Mouse (Mus musculus): ENCODE results near the gene Upf3b. TPM values are rescaled to one million over a fixed set of nuclear protein-coding genes. Genes with fewer than 3 reads are reported as not detected.
A peak's percentile ranks its signal among the peaks of the same experiment; 100 is the strongest.

The Upf3b gene
- polyA plus RNA-seq, 1 experiment, result 20.0 TPM

- H3K27ac ChIP-seq (ENCODE audit: insufficient read depth, low read length), result no peak within 1 kb of the TSS
- no peaks in the 10 kb centered on the region for H3K4me1 ChIP-seq (ENCODE audit: control insufficient read depth, insufficient read depth, low read length)
- TF ChIP-seq CTCF (IDR thresholded peaks at IDR 0.05; ENCODE audit: extremely low read depth, insufficient read depth, low read length), result no peak
- TF ChIP-seq POLR2A (IDR thresholded peaks at IDR 0.05; ENCODE audit: extremely low read depth, insufficient read depth, low read length), result no peak
- H3K4me3 ChIP-seq (ENCODE audit: insufficient read depth, low read length), result no peak within 1 kb of the TSS
Observed at GRCm38 (mm10) chrX:37048066-37048889, 61.8 kb downstream of the Upf3b start, which contains the start of gene Sowahd. TSS of gene Sowahd (plus strand) at chrX:37048845.

- Histone ChIP-seq H3K4me3 (ENCODE audit: insufficient read depth, low read length) (no peak overlapping the region), H3K4me1 (ENCODE audit: control insufficient read depth, insufficient read depth, low read length) (no peaks in the 10 kb centered on the region), H3K27ac (ENCODE audit: insufficient read depth, low read length) (no peak overlapping the region)
- TF ChIP-seq CTCF (IDR thresholded peaks at IDR 0.05; ENCODE audit: extremely low read depth, insufficient read depth, low read length) (peak; percentile 52), POLR2A (IDR thresholded peaks at IDR 0.05; ENCODE audit: extremely low read depth, insufficient read depth, low read length) (no peak)
Observed at GRCm38 (mm10) chrX:37042726-37043125, 67.4 kb downstream of the Upf3b start.

Other genes with a start within 250 kb of the Upf3b start
- gene Ube2a, start 236.4 kb downstream of the Upf3b start, polyA plus RNA-seq (2012; rRNA removed), result 41.1 and 44.7 TPM in 2 replicates
- 23.2 and 26.0 TPM in 2 replicates for gene C330007P06Rik, start 236.2 kb downstream of the Upf3b start, polyA plus RNA-seq (2012; rRNA removed)
- gene Nkrf, start 207.4 kb downstream of the Upf3b start, polyA plus RNA-seq (2012; rRNA removed), result 16.5 and 16.7 TPM in 2 replicates
- gene Sept6, start 118.5 kb downstream of the Upf3b start, polyA plus RNA-seq (2012; rRNA removed), result 58.4 and 60.1 TPM in 2 replicates
- gene Sowahd, start 61.5 kb downstream of the Upf3b start, polyA plus RNA-seq (2012; rRNA removed), result not detected in 2 replicates
- gene Rpl39, start 24.9 kb downstream of the Upf3b start, polyA plus RNA-seq (2012; rRNA removed), result 330 TPM in 2 replicates
- 4.6 and 4.8 TPM in 2 replicates for gene Nkap, start 16.5 kb upstream of the Upf3b start, polyA plus RNA-seq (2012; rRNA removed)
- 0.08 TPM in 1 of 2 replicates, not detected in the other for gene Akap14, start 58.5 kb upstream of the Upf3b start, polyA plus RNA-seq (2012; rRNA removed)
- 473 and 556 TPM in 2 replicates for gene Ndufa1, start 80.8 kb upstream of the Upf3b start, polyA plus RNA-seq (2012; rRNA removed)
- 7.8 and 8.1 TPM in 2 replicates for gene Rnf113a1, start 80.9 kb upstream of the Upf3b start, polyA plus RNA-seq (2012; rRNA removed)
- not detected in 2 replicates for gene Gm9, start 100.7 kb upstream of the Upf3b start, polyA plus RNA-seq (2012; rRNA removed)
- not detected in 2 replicates for gene Rhox1, start 111.9 kb upstream of the Upf3b start, polyA plus RNA-seq (2012; rRNA removed)
- gene Rhox2a, start 134.7 kb upstream of the Upf3b start, polyA plus RNA-seq (2012; rRNA removed), result not detected in 2 replicates
- gene Rhox3a, start 139.6 kb upstream of the Upf3b start, polyA plus RNA-seq (2012; rRNA removed), result not detected in 2 replicates
- not detected in 2 replicates for gene Rhox4a, start 155.0 kb upstream of the Upf3b start, polyA plus RNA-seq (2012; rRNA removed)